Mouse (Mus musculus): ENCODE measurements at regions not wholly inside any gene's neighbourhood (a gene's known extent, or its start where the extent isn't known, plus 50 kb on each side); places are given as distances from the start of the nearest gene placed in this dataset.
A peak's percentile ranks its signal among the peaks of the same experiment; 100 is the strongest.

GRCm38 (mm10) chr5:7701776-7702175, 258.5 kb upstream of the Steap4 start:
- no peak overlapping the region for H3K9ac ChIP-seq (ENCODE audit: insufficient read depth, low read depth)
- dilution Hi-C loops (cut with MboI; ENCODE audit: extremely low pct_ligation_motif_present, extremely low pct_unique_long_range_greater_than_20kb, low sequenced_read_pairs) = no loop called here
- no peaks in the 10 kb centered on the region for H3K79me2 ChIP-seq (replicated peaks; ENCODE audit: control insufficient read depth, extremely low read depth, insufficient read depth, poor library complexity, severe bottlenecking)
- H3K4me3 ChIP-seq (replicated peaks in 1 of 3; ENCODE audit: low read depth in 2 of 3, low read length in 2 of 3, poor library complexity in 1 of 3) = no peak overlapping the region
- no peak overlapping the region for H3K27ac ChIP-seq (ENCODE audit: insufficient read depth, low read depth)
- no peaks in the 10 kb centered on the region for H3K9me3 ChIP-seq (replicated peaks; ENCODE audit: low read length)
- peaks cover 0 to 28% of the 10 kb centered on the region in 2 experiments; a peak in 2 of 4 replicates for H3K4me1 ChIP-seq (ENCODE audit: control insufficient read depth in 1 of 2, insufficient read depth in 2 of 2)
- no peak overlapping the region for H3K4me2 ChIP-seq (ENCODE audit: insufficient read depth, low read depth, poor library complexity, severe bottlenecking)
- no peaks in the 10 kb centered on the region for H3K36me3 ChIP-seq (replicated peaks in 1 of 2; ENCODE audit: control insufficient read depth in 1 of 2, insufficient read depth in 1 of 2, low read length in 1 of 2)
- TF ChIP-seq ETS1 (conservative IDR thresholded peaks at IDR 0.05; ENCODE audit: low read depth, low read length) (peak; percentile 64), E2F4 (IDR thresholded peaks at IDR 0.05; ENCODE audit: insufficient replicate concordance, low read depth, low read length) (no peak), SIN3A (IDR thresholded peaks at IDR 0.05; ENCODE audit: low read length) (no peak), POLR2AphosphoS2 (IDR thresholded peaks at IDR 0.05; ENCODE audit: low read depth, low read length) (no peak), HCFC1 (IDR thresholded peaks at IDR 0.05; ENCODE audit: low read depth, low read length) (no peak), MAFK (IDR thresholded peaks at IDR 0.05; ENCODE audit: insufficient replicate concordance, low read length) (no peak), ZKSCAN1 (IDR thresholded peaks at IDR 0.05; ENCODE audit: borderline replicate concordance, low read depth, low read length) (no peak), ZNF384 (IDR thresholded peaks at IDR 0.05; ENCODE audit: low read depth, low read length) (no peak), IRF4 (IDR thresholded peaks at IDR 0.05; ENCODE audit: low read depth, low read length) (0 out of 2 replicates have a peak, but pooled peaks have one; percentile 39), MYC (IDR thresholded peaks at IDR 0.05; ENCODE audit: low read depth, low read length) (0 out of 2 replicates have a peak, but pooled peaks have one; percentile 7), MXI1 (IDR thresholded peaks at IDR 0.05; ENCODE audit: low read depth, low read length) (no peak), JUN (IDR thresholded peaks at IDR 0.05; ENCODE audit: insufficient read depth, low read depth, low read length) (peak; percentile 57; the same call in 1 of the 2 replicates), ZC3H11A (IDR thresholded peaks at IDR 0.05; ENCODE audit: low read depth, low read length) (no peak), JUND (conservative IDR thresholded peaks at IDR 0.05; ENCODE audit: low read depth, low read length) (peak; percentile 79; the same call in 1 of the 2 replicates), EP300 (IDR thresholded peaks at IDR 0.05; ENCODE audit: low read length) (peak; percentile 82), UBTF (IDR thresholded peaks at IDR 0.05; ENCODE audit: low read depth, low read length) (no peak), MAX (IDR thresholded peaks at IDR 0.05; ENCODE audit: low read length) (no peak), NRF1 (IDR thresholded peaks at IDR 0.05; ENCODE audit: low read depth, low read length) (no peak), BHLHE40 (IDR thresholded peaks at IDR 0.05; ENCODE audit: low read depth, low read length) (no peak), MEF2A (IDR thresholded peaks at IDR 0.05; ENCODE audit: borderline replicate concordance, low read depth, low read length) (peak; percentile 57; the same call in 1 of the 2 replicates), NELFE (IDR thresholded peaks at IDR 0.05; ENCODE audit: low read depth, low read length) (no peak)
- in situ Hi-C loops (cut with MboI; ENCODE audit: low pct_ligation_motif_present, low pct_unique_long_range_greater_than_20kb, low sequenced_read_pairs) = no loop called here
- H3K27me3 ChIP-seq (replicated peaks) = no peaks in the 10 kb centered on the region
- peak; percentile 60 for DNase-seq (ENCODE audit: extremely low read depth)

GRCm38 (mm10) chr5:7719557-7719956, 240.7 kb upstream of the Steap4 start:
- dilution Hi-C loops (cut with MboI; ENCODE audit: extremely low pct_ligation_motif_present, extremely low pct_unique_long_range_greater_than_20kb, low sequenced_read_pairs) = no loop called here
- no peak for TF ChIP-seq UBTF (IDR thresholded peaks at IDR 0.05; ENCODE audit: low read depth, low read length)
- no peak for TF ChIP-seq GABPA (IDR thresholded peaks at IDR 0.05; ENCODE audit: insufficient replicate concordance, low read depth, low read length)
- TF ChIP-seq CTCF (conservative IDR thresholded peaks at IDR 0.05 in 1 of 2, IDR thresholded peaks at IDR 0.05 in 1 of 2; ENCODE audit: low read depth in 2 of 2, low read length in 2 of 2) = no peak
- no peak for TF ChIP-seq NRF1 (IDR thresholded peaks at IDR 0.05; ENCODE audit: low read depth, low read length)
- TF ChIP-seq USF2 (conservative IDR thresholded peaks at IDR 0.05; ENCODE audit: low read depth, low read length) = no peak
- no peak overlapping the region for H3K9ac ChIP-seq (ENCODE audit: insufficient read depth, low read depth)

More at GRCm38 (mm10) chr5:7719557-7719956, 240.7 kb upstream of the Steap4 start:
- H3K4me1 ChIP-seq (ENCODE audit: control insufficient read depth in 1 of 2, insufficient read depth in 2 of 2) = no peaks in the 10 kb centered on the region
- in situ Hi-C loops (cut with MboI; ENCODE audit: low pct_ligation_motif_present, low pct_unique_long_range_greater_than_20kb, low sequenced_read_pairs) = no loop called here
- no peak overlapping the region for H3K4me2 ChIP-seq (ENCODE audit: insufficient read depth, low read depth, poor library complexity, severe bottlenecking)
- no peak overlapping the region for H3K27ac ChIP-seq (ENCODE audit: insufficient read depth, low read depth)
- H3K4me3 ChIP-seq (replicated peaks in 1 of 3; ENCODE audit: low read depth in 2 of 3, low read length in 2 of 3, poor library complexity in 1 of 3) = no peak overlapping the region
- H3K79me2 ChIP-seq (replicated peaks; ENCODE audit: control insufficient read depth, extremely low read depth, insufficient read depth, poor library complexity, severe bottlenecking) = no peaks in the 10 kb centered on the region
- no peak for DNase-seq (ENCODE audit: extremely low read depth)
- no peaks in the 10 kb centered on the region for H3K36me3 ChIP-seq (replicated peaks in 1 of 2; ENCODE audit: control insufficient read depth in 1 of 2, insufficient read depth in 1 of 2, low read length in 1 of 2)
- H3K27me3 ChIP-seq (replicated peaks) = no peaks in the 10 kb centered on the region
- no peaks in the 10 kb centered on the region for H3K9me3 ChIP-seq (replicated peaks; ENCODE audit: low read length)
